Mouse (Mus musculus) B cell, adult 2 months (primary cell): ENCODE data around the gene Gm28051.

Experiments used
- DNase-seq, 2 experiments: peaks; one replicate each; pipeline ENCODE4 v3.0.0; 2022

The Gm28051 gene

DNA sequence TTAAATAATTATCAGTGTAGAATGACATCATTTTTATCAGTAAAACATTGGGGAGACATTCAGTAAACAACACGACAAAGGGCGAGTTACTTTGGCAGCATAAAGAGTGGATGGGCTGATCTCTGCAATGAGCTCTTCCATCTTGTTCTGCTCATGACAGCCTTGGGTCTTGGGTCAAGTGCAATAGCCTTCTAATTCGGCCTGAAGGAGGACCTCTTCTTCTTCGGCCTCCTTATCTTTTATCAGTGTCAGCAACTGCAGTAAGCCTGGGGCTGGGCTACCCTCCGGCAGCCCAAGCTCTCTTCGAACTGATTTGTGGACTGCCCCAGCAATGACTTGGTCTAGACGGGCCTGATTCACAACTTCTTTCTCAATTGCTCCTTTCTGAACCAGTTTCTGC lies 15.5 kb downstream of the Gm28051 start:
- no peak for DNase-seq

DNA sequence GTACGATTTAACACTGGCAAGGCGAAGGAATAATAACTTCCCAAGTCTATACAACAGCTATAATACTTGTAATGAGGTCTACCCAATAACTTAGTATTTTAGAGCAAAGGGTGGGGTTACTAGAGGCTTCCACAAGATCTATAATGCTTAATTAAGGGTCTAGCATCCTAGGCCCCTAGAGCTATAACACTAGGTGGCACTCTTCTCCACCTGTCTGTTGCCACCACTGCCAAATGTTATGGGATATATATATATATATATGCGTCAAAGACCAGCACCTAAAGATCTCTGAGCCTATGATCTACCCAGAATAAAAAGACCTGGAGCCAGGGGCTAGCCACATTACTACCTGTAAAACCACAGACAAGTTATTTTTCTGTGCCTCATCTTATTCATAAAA lies 17.3 kb downstream of the Gm28051 start:
- DNase-seq = peak; percentile 40 to 54

DNA sequence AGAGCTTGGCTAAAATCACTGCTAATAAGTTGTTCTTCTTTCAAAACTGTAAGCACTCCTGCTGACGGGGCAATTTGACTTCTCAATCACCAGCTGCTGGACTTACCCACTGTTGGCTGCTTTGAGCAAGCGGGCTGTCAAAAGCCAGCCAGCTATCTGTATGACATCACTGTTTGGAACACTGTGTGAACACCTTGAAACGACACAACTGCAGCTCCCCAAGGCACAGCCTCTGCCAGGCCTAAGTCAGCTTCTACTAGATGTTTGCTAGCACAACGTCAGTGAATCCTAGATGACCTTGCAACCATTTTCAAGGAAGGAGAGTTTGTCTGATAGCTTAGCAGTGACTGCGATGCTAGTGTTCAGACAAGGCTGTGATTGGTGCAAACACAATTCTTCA lies 18.5 kb downstream of the Gm28051 start:
- no peak for DNase-seq

GRCm38 (mm10) chr12:102733381-102733780 lies 24.2 kb downstream of the Gm28051 start:
- DNase-seq = peak; percentile 76 to 78

- no peak for DNase-seq
Observed at GRCm38 (mm10) chr12:102730798-102731619, 26.6 kb downstream of the Gm28051 start.

DNA sequence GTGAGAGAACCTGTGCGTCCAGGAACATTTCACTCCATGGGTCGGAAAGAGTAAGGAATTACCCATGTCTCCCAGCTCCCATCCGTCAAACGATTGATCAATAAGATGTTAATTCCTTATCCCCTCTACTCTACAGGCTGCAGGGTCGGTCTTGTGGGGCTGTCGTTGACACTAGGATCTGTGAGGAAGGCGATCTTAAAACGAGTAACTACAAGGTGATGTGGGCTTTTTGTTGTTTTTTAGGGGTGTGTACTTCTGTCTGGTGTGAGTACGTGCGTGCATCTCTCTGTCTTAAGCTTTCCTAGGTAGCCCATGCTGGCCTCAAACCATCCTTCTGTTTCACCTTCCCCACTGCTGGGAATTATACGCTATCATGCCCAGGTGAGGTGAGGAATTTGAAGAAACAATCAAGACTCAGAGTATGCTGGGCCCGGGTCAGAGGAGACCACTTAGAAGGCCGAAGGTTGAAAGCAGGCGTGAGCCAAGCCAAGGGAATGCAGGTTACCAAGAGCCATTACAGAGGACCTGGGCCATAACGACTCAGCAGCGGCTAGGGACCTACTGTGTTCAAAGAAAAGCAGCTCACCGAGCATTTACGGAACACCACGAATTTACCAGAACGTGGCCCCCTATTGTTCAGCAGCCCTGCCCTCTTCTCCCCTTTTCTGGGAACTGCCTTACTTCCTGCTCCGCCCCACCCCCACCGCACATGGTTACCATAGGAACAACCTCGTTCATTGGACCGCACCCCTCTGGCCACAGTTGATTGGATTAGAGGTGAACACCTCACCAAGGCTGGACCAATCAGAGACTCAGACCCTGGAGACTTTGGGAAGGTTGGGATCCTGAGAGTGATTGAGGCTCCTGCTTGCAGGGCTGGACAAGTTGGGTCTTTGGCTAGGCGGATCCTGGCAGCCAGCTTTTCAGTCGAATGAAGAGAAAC lies 27.4 kb downstream of the Gm28051 start:
- peak; percentile 34 to 38 for DNase-seq

DNA sequence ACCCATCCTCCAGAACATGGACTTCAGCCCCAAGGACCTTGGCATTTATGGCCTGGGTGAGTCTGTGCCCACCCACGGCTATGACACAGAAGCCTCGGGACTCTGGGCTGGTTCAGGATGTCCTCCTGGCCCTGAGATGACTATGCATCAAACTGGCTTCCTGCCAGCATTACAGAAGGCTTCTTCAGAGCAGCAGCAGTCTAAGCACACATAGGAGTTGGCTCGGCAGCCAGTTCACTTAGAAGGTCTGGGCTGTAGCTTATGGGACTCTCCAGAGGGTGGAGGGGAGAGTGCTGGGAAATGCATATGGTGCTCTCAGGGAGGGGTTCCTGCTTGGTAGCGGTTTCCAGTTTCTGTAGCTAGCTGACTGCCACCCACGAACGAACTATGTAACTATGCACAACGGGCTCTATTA lies 31.8 kb downstream of the Gm28051 start:
- no peak for DNase-seq

DNA sequence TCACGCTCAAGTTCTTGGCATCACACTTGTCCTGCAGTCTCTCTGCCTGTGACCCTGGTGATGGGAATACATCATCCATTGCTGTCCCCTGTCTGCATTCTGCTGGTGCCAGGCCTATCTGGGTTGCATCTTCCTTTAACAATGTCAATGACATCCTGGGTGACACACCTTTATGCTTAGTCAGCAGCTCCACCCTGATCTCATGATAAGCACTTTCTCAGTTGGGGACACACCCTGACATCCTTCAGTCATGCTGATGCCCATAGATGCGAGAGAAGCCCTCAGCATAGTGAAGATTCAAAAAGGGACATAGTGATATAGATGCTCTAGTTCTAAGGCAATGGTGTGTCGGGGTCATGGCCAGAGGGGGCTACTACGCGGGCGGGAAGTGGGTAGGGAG lies 32.4 kb downstream of the Gm28051 start:
- DNase-seq = no peak

DNA sequence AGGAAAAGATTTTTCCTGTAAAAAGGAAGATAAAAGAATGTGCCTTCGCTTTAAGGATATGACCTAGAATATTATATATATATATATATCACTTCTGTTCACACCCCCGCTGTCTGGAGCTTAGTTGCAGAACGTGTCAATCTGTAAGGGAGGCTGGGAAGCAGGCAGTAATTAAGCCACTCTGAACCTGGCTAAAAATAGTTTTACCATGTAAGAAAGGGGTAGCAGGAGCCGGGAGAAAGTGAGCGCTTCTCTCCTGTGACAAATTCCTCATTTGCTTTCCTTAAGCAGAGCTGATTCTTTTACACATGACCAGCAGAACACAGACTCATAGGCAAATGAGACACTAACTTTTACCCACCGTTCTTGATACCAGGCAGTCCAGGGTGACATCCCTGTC lies 33.7 kb downstream of the Gm28051 start:
- no peak for DNase-seq

DNA sequence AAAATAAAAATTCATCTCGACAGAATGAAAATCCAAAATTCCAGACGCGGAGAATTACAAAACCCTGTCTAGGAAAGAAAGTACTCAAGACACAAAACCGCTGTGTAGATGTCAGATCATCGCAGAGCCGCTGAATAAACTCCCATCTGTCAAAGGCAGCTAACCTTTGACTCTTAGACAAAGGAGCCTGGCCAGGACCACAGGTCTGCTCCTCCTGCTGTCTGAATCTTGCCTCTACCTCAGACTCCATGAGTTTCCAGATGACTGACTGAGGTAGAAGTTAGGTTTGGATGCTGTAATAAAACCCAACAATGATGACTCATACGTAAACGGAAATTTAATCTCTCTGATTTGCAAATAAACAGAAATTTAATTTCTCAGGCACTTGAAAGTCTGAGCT lies 34.6 kb downstream of the Gm28051 start:
- no peak for DNase-seq

DNA sequence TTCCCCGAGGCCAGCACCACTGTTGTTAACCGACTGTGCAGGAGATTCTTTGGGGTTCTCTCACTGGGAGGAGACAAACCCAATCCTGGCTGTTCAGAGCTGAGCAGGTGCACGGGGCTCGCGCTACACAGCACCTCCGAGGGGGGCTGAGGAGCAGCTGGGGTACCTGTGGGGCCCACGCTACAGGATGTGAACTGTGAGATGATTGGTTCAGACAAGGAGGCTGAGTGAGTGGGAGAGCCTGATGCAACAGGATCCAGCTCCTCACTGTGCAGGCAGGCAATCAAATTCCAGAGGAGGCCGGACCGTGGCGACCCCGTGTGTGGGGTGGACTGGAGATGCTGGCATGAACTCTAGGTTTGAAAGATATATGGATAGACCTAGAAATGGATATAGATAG lies 35.1 kb downstream of the Gm28051 start:
- DNase-seq = no peak

DNA sequence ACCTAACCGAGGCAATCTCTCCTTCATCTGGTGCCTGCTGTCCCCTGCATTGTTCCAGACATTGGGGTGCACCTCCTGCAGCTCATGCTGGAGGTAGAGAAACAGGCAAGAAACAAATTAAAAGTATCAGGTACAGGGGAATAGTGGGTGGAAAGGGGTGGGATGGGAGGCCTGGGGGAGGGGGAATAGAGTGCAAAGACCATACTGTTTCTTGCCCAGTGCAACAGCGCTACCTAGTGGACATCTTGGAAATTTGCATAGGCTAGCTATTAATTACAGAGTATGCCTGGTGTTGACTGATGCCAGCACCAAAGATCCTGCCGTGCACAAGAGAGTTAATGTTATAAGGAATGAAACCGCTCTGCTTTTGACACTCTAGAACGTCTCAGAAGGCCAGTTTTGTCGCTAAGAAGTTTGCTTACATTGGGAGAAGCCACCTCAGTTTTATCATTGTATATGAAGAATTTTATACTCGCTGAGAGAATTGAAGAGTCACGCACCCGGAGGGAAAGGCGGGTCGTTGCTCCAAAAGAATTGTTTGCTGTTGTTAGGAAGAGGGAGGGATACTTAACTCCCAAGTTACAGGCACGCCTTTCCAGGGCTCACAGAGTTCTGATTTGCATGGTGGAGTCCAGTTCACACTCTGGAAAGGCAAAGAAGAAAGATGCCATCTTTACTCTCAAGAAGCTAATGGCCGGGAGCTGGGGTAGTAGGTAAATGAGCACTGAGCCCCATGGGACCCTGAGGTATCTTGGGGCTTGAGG lies 37.8 kb downstream of the Gm28051 start:
- peak; percentile 68 to 70 for DNase-seq

DNA sequence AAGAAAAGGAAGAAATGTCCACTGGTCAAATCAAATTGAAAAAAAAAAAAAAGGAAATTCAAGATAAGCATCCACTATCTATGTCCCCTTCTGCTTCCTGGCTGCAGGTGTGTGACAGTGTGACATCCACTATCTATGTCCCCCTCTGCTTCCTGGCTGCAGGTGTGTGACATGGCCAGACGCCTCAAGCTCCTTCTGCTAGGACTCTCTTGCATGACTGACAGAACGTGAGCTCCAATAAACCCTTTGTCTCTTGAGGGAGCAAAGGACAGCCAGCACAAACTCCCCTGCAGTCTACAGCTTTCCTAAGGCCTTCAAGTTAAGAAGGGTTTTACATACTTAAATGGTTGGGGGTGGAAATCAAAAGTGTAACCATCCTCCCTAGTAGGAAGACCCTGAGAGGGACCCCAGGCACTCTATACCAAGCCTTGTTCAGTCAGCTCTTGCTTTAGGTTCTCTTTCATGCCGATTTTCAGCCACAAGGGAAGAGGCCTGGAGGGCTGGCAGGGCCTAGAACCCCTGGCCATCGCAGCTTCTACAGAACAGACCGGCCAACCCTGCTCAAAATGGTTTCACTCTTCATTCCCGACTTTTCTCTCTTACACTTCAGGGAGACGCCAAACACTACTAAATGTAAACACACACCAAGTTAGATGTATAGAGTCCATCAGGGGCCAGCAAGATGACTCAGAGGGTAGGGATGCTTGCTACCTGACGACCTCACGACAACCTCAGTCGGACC lies 42.7 kb downstream of the Gm28051 start:
- DNase-seq = no peak

- DNase-seq = peak; percentile 33 to 46
Observed at GRCm38 (mm10) chr12:102714116-102714515, 43.4 kb downstream of the Gm28051 start.

DNA sequence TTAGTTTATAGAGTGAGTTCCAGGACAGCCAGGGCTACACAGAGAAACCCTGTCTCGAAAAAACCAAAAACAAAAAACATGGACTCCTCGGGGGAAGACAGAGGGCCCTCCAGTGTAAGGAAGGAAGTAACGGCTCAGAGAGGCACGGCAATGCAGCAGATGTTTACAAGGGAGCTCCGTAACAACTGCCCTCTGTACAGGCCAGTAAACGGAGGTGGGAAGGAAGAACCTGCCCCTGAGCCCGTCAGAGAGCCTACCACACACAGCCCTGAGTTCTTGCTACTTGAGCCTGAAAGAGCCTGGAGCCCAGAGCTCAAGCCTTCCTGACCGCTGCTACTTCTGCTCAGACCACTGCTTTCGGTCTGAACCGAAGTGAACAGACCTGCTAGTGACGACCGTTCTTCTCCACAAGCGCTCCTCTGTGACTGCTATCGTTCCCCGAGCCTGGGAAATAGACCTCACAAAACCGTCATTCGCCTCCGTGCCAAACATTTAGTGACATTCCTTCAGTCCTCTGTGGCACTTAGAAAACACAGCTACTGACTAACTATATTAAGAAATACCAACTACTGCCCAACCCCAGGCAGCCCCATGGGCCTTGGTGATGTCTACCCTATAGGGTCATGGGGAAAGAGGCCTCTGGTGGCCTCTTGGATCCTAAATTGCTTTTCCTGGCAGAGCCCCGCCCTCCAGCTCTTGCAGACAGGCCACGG lies 44.3 kb downstream of the Gm28051 start:
- DNase-seq = no peak

GRCm38 (mm10) chr12:102710851-102711375 lies 46.7 kb downstream of the Gm28051 start:
- no peak for DNase-seq

DNA sequence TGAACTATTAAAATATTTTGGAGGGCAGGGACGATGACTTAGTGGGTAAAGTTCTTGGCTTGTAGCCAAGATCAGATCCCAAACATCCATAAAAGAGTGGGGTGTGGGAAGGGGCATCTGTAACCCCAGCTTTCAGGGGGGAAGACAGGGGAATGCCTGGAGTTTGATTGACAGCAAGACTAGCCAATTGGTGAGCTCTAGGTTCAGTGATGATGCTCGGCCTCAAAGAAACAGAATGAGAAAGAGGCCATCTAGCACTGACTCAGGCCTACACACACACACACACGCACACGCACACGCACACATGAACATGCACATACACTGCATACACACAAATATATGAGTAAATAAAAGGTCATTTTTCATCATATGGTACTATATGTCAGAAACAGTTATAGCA lies 47.7 kb downstream of the Gm28051 start:
- no peak for DNase-seq

DNA sequence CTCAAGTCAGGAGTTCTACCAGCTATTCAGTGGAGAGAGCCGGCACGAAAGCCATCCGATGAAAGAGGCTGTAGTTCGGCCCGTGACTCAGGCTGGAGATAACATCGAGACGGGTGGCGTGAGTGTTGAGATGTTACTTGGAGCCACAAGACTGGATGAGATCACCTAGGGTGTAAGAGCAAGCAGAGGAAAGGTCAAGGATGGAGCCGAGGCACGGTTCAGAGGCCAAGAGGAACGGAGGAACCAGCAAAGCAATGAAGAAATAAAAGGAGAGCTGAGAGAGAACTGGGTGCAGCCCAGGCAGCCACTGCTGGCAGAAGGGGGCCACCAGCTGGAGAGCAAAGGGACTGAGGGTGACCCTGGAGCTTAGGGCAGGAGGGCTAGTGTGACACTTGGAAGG lies 49.3 kb downstream of the Gm28051 start:
- no peak for DNase-seq

DNA sequence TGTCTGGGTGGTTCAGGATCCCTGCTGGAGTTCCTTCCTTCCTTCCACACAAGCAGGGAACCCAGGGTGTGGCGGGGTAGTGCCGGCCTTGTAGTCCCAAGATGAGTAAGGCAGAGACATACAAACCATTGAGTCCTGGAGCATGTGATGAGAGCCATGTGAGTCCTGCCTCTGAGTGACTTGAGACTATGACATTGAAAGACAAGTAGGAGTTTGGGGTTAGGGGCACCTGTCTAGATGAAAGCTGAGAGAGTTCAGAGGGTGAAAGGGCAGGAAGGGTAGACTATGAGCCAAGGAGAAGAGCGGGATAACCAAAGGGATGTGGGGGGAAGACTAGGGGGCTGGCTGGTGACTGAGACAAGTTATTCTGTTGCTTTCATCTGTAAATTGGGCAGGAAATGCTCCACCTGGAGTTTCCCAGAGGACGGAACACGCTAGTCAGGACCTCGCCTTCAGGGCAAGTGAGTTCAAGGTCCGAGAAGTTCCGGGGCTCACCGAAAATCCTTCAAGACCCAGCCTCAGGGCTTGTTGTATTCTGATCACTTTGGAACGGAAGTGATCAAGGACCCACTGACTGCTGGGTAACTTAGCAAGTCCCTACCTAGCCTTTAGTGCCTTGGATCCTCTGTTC lies 50.6 kb downstream of the Gm28051 start:
- DNase-seq = no peak

- no peak for DNase-seq
Observed at GRCm38 (mm10) chr12:102705906-102706640, 51.5 kb downstream of the Gm28051 start.
